Mouse (Mus musculus) CH12.LX (cell line): ENCODE measurements around the gene Hmcn1.

Experiments used
- CHD2 ChIP-seq: IDR thresholded peaks from 2 replicates; pipeline ENCODE4 v1.6.1; 2011; ENCODE audit warnings: low read length, improper control_type of control experiment
- CTCF ChIP-seq, 2 experiments: IDR thresholded peaks in 1 of 2; conservative IDR thresholded peaks in 1 of 2; 2 replicates each; pipeline ENCODE4 v1.5.1; 2011 to 2012; ENCODE audit warnings: low read depth in 2 of 2, low read length in 2 of 2, improper control_type of control experiment in 1 of 2, inconsistent platforms in 1 of 2, mild to moderate bottlenecking in 1 of 2, moderate library complexity in 1 of 2
- EP300 ChIP-seq: IDR thresholded peaks from 2 replicates; pipeline ENCODE4 v1.6.1; 2011; ENCODE audit warnings: low read length, improper control_type of control experiment
- JUND ChIP-seq: conservative IDR thresholded peaks from 2 replicates; pipeline ENCODE4 v1.6.1; 2011; ENCODE audit warnings: low read depth, low read length, improper control_type of control experiment
- MAX ChIP-seq: IDR thresholded peaks from 2 replicates; pipeline ENCODE4 v1.6.1; 2011; ENCODE audit warnings: low read length, improper control_type of control experiment
- MAZ ChIP-seq: IDR thresholded peaks from 2 replicates; pipeline ENCODE4 v1.6.1; 2012; ENCODE audit warnings: low read depth, mild to moderate bottlenecking, inconsistent platforms, low read length, improper control_type of control experiment, moderate library complexity
- NRF1 ChIP-seq: IDR thresholded peaks from 2 replicates; pipeline ENCODE4 v1.6.1; 2014; ENCODE audit warnings: low read depth, mild to moderate bottlenecking, inconsistent platforms, low read length, improper control_type of control experiment, moderate library complexity
- POLR2A ChIP-seq: IDR thresholded peaks from 2 replicates; pipeline ENCODE4 v1.6.1; 2011; ENCODE audit warnings: low read depth, mild to moderate bottlenecking, improper control_type of control experiment, low read length
- SIN3A ChIP-seq: IDR thresholded peaks from 2 replicates; pipeline ENCODE4 v1.6.1; 2012; ENCODE audit warnings: low read length, improper control_type of control experiment, inconsistent platforms
- TCF12 ChIP-seq: IDR thresholded peaks from 2 replicates; pipeline ENCODE4 v1.6.1; 2014; ENCODE audit warnings: low read depth, mild to moderate bottlenecking, inconsistent platforms, low read length, improper control_type of control experiment
- UBTF ChIP-seq: IDR thresholded peaks from 2 replicates; pipeline ENCODE4 v1.6.1; 2012; ENCODE audit warnings: low read depth, mild to moderate bottlenecking, inconsistent platforms, low read length, improper control_type of control experiment, moderate library complexity
- USF1 ChIP-seq: IDR thresholded peaks from 2 replicates; pipeline ENCODE4 v1.6.1; 2014; ENCODE audit warnings: low read depth, mild to moderate bottlenecking, inconsistent platforms, low read length, improper control_type of control experiment
- ZKSCAN1 ChIP-seq: IDR thresholded peaks from 2 replicates; pipeline ENCODE4 v1.6.1; 2012; ENCODE audit warnings: low read depth, inconsistent platforms, low read length, improper control_type of control experiment, borderline replicate concordance
- ZMIZ1 ChIP-seq: IDR thresholded peaks from 2 replicates; pipeline ENCODE4 v1.6.1; 2012; ENCODE audit warnings: low read depth, mild to moderate bottlenecking, inconsistent platforms, low read length, improper control_type of control experiment

- TF ChIP-seq CHD2 (no peak), POLR2A (no peak), NRF1 (no peak), SIN3A (no peak), CTCF (conservative IDR thresholded peaks at IDR 0.05 in 1 of 2, IDR thresholded peaks at IDR 0.05 in 1 of 2; ENCODE audit: low read depth in 2 of 2, low read length in 2 of 2) (no peak), TCF12 (no peak), USF1 (no peak), ZKSCAN1 (no peak), MAZ (no peak), JUND (no peak), MAX (no peak), UBTF (no peak), EP300 (no peak), ZMIZ1 (no peak)
Observed at GRCm38 (mm10) chr1:150890017-150890416, 103.2 kb downstream of the Hmcn1 start.
